Mouse (Mus musculus) 3T3-L1 (cell line): ENCODE results near the gene Rrp36.

ENCODE experiments used
- DNase-seq: peaks from one replicate; pipeline ENCODE4 v3.0.0-alpha.2; 2015; ENCODE audit warnings: low read depth, low spot score

Rrp36 gene

DNA sequence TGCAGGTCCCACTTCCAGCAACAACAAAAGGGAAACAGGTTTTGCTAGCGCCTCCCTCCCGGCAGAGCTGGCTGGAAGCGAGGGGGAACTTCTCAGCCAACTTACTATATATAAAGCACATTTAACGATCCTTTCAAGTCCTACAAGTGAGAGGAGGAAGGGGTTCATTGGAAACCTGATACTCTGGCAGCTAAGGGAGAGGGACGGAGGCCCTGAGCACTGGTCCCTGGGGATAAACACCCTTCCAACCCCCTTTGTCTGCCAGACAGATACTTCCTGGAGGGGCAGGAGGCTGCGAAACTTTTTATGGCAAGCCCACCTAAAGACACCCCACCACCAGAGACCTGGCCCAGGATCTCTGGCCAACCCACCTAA is 55.8 kb downstream of the Rrp36 start:
- DNase-seq: no peak

DNA sequence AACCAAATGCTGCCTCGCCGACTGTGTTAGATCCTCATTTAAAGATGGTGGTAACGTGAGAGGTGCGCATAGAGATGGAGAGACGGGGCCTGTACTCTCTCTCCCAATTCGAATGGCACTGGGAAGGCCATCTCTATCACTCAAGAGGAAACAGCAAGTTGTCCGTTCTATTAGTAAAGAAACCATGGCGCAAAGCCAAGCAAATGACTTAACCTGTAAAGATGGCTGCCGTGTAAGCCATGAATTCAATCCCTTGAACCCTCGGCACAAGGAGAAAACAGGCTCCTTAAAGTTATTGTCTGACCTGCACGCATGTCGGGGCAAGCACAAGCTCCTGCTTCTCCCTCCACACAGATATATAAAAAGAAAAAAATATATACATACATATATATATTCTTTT is 56.4 kb downstream of the Rrp36 start:
- no peak for DNase-seq
